Mouse (Mus musculus) myocyte (in vitro differentiated cells): ENCODE measurements around the gene Slc25a44.

Experiments
- E2F4 ChIP-seq: IDR thresholded peaks from one replicate; pipeline ENCODE4 v1.6.1; 2011; ENCODE audit warnings: mild to moderate bottlenecking, control low read depth, moderate library complexity; ENCODE audit not compliant: insufficient read depth
- MAX ChIP-seq: IDR thresholded peaks from one replicate; pipeline ENCODE4 v1.6.1; 2011; ENCODE audit warnings: low read depth, mild to moderate bottlenecking, control low read depth
- MYOG ChIP-seq, 3 experiments: IDR thresholded peaks; one replicate each; pipeline ENCODE4 v1.6.1; 2011; ENCODE audit warnings: control low read depth in 2 of 3, low read depth in 2 of 3, mild to moderate bottlenecking in 2 of 3; ENCODE audit not compliant: insufficient read length in 2 of 3, control insufficient read depth in 1 of 3, insufficient read depth in 1 of 3
- POLR2A ChIP-seq: IDR thresholded peaks from one replicate; pipeline ENCODE4 v1.6.1; 2011; ENCODE audit warnings: low read depth, mild to moderate bottlenecking, control low read depth, moderate library complexity; ENCODE audit not compliant: insufficient read length
- POLR2AphosphoS2 ChIP-seq: IDR thresholded peaks from one replicate; pipeline ENCODE4 v1.6.1; 2011; ENCODE audit warnings: low read depth, control low read depth; ENCODE audit not compliant: insufficient read length
- REST ChIP-seq: IDR thresholded peaks from one replicate; pipeline ENCODE4 v1.6.1; 2011; ENCODE audit warnings: mild to moderate bottlenecking, control low read depth, moderate library complexity; ENCODE audit not compliant: insufficient read depth, insufficient read length
- SRF ChIP-seq: IDR thresholded peaks from one replicate; pipeline ENCODE4 v1.6.1; 2011; ENCODE audit warnings: low read depth; ENCODE audit not compliant: control insufficient read depth, insufficient read length
- TCF12 ChIP-seq: IDR thresholded peaks from one replicate; pipeline ENCODE4 v1.6.1; 2011; ENCODE audit warnings: mild to moderate bottlenecking, control low read depth; ENCODE audit not compliant: poor library complexity, insufficient read depth, severe bottlenecking
- TCF3 ChIP-seq: IDR thresholded peaks from one replicate; pipeline ENCODE4 v1.6.1; 2011; ENCODE audit warnings: low read depth, control low read depth; ENCODE audit not compliant: insufficient read length
- USF1 ChIP-seq: IDR thresholded peaks from one replicate; pipeline ENCODE4 v1.6.1; 2011; ENCODE audit warnings: low read depth, mild to moderate bottlenecking, control low read depth, moderate library complexity

DNA sequence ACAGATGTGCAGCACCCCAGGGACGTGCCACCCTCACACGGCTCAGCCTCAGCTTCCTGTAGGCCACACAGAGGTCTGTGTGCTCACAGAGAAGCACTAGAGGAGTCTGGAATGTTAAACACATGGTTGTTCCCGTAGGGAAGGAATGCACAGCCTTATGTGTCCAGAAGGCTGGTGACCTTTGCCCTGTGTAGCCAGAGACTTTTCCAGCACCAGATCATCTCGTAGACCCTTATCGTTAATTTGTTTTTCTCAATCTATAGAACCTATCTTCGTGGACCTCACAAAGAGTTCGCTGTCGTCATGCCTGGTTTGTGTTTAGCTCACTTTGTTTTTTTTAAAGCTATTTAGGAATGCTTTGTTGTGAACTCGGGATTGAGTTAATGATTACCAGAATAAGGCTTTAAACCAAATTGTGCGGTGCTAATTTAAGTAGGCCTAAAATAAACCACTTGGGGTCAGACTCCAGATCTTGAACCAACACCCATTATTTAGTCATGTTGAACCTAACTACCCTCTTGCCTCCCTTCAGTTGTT lies 46.1 kb upstream of the Slc25a44 start:
- TF ChIP-seq POLR2A = no peak
- no peak for TF ChIP-seq POLR2AphosphoS2
- no peak for TF ChIP-seq MAX
- no peak for TF ChIP-seq E2F4
- TF ChIP-seq TCF3 = no peak
- TF ChIP-seq USF1 = no peak
- TF ChIP-seq REST = no peak
- TF ChIP-seq MYOG (IDR thresholded peaks at IDR 0.05; ENCODE audit: control insufficient read depth in 1 of 3, insufficient read depth in 1 of 3, insufficient read length in 2 of 3, low read depth in 2 of 3) = no peak
- TF ChIP-seq TCF12 = no peak
- TF ChIP-seq SRF = no peak
